Mouse (Mus musculus): Measurements from ENCODE around the gene Hoxb3.

Hoxb3 gene

GRCm38 (mm10) chr11:96351831-96352230 lies 28.7 kb downstream of the Hoxb3 start:
- peak in 1 of 2 experiments; percentile 44 for DNase-seq (ENCODE audit: low spot score in 2 of 2)

GRCm38 (mm10) chr11:96352691-96353521 lies 29.8 kb downstream of the Hoxb3 start:
- DNase-seq (ENCODE audit: low spot score in 2 of 2), result peak in 1 of 2 experiments; percentile 38

DNA sequence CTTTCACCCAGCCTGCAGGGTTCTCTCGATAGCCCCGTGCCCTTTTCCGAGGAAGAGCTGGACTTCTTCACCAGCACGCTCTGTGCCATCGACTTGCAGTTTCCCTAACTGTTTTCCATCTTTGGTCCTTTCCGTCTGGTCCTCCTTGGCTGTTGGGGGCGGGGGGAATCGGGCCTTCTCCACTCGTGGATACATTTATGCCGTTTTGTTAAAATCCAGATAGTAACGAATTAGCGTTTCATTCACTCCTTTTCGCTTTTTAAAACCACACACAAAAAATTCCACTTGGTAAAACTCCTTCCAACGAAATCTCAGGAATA lies 30.4 kb downstream of the Hoxb3 start:
- no peak for DNase-seq (ENCODE audit: low spot score in 2 of 2)

GRCm38 (mm10) chr11:96353939-96354338 lies 30.8 kb downstream of the Hoxb3 start:
- no peak for DNase-seq (ENCODE audit: low spot score in 2 of 2)

DNA sequence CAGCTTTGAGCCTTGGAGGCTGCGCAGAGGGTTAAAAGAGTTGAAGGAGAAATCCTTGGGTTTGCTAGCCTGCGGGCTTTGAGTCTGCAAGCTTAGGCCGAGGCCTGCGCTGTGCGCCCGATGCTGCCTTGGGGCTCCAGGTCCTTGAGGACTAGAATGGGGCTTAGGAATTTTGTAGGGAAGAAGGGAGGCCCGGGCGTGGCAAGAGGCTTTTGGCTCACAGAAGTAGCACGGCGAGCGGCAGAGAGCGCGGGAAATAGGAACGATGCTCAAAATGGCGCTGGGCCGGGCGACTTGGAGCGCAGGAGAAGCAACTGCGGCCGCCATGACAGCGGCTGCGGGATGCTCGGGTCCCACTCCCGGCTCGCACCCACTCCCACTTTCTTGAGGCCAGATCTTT lies 31.2 kb downstream of the Hoxb3 start:
- DNase-seq (ENCODE audit: low spot score in 2 of 2), result peak in 1 of 2 experiments; percentile 38

GRCm38 (mm10) chr11:96354801-96355311 lies 31.7 kb downstream of the Hoxb3 start:
- DNase-seq (ENCODE audit: low spot score in 2 of 2), result no peak

DNA sequence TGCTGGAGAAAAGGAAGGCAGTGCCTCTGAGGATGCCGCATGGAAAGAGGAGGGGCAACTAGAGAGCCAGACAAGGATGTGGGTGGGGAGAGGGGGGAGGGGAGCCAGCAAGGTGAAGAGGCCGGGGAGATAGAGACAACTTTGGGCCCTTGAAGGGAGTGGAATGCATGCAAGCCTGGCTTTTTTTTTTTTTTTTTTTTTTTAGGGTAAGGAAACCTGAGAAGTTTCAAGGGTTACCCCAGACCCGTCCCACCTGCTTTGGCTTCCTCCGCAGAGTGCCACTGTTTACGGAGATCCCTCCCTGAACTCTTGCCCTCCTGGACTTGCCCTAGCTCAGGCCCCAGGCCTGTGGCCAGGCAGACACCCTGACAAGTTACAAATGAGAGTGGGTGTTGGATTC lies 40.7 kb downstream of the Hoxb3 start:
- DNase-seq (ENCODE audit: low spot score in 2 of 2), result no peak

DNA sequence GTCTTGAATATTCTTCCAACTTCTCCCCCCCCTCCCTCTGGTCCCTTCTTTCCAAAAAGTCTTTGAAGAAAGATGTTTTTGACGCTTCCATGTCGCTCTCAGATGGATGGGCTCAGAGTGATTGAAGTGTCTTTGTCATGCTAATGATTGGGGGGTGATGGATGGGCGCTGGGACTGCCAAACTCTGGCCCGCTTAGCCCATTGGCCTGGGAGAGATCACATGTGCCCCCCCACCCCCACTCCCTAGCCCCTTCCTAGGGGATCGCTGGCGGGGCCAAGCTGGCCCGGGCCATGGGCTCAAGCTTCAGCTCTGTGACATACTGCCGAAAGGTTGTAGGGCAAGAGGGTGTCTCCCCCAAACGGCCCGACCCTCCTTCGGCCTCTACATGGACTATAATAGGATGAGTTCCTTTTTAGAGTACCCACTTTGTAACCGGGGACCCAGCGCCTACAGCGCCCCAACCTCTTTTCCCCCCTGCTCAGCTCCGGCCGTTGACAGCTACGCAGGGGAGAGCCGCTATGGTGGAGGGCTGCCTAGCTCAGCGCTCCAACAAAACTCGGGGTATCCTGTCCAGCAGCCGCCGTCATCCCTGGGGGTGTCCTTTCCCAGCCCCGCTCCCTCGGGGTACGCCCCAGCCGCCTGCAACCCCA lies 42.4 kb downstream of the Hoxb3 start, which contains the start of gene Hoxb1:
TSS of gene Hoxb1 (plus strand) at position 312 of the 651 bp plus-strand sequence.
- no peak for DNase-seq (ENCODE audit: low spot score in 2 of 2)

DNA sequence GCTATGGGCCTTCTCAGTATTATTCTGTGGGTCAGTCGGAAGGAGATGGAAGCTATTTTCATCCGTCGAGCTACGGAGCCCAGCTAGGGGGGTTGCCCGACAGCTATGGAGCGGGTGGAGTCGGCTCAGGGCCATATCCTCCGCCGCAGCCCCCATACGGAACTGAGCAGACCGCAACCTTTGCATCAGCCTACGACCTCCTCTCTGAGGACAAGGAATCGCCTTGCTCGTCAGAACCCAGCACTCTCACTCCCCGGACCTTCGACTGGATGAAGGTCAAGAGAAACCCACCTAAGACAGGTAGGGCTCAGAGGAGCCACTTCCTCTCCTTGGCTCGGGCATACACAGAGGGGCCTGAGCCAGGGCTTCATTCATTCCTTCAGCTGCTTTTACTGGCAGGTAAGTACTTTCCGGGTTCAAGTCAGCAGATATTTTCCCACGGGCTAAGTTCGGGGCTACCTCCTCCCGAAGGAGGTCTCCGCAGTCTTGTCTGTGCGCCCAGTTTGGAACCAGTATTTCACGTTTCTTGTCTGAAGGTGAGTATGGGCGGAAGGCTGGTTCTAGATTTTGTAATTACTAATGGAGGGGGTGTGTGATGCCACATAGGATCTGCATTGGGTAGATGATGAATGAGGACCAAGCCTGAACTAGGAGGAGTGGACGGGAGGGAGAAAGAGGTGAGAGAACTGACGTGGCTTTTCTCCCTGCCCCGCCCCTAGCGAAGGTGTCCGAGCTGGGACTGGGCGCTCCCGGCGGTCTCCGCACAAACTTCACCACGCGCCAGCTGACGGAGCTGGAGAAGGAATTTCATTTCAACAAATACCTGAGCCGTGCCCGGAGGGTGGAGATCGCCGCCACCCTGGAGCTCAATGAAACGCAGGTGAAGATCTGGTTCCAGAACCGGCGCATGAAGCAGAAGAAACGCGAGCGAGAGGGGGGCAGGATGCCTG lies 43.2 kb downstream of the Hoxb3 start:
- DNase-seq (ENCODE audit: low spot score in 2 of 2), result peak in 1 of 2 experiments; percentile 33

GRCm38 (mm10) chr11:96367141-96367540 lies 44.0 kb downstream of the Hoxb3 start:
- DNase-seq (ENCODE audit: low spot score in 2 of 2), result no peak

- no peak for DNase-seq (ENCODE audit: low spot score in 2 of 2)
Measured at GRCm38 (mm10) chr11:96368686-96369085, 45.6 kb downstream of the Hoxb3 start.

DNA sequence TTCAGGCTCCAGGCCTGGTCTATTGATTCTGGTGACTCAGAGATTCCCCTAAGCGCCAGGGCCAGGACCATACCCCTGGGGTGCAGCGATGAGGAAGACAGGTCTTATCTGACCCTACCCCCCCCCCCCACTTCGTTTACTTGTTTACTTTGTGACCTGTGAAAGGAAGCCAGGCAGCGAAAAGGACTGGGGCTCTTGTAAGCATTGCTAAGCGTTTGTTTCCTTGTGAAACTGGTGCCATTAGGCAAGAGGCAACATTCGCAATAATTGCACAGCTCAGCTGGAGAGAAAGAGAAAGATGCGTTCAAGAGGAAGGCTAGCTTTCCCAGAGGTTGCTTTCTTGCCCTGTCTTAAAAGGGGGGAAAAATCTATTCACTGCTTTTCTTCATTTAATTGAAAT lies 46.0 kb downstream of the Hoxb3 start:
- no peak for DNase-seq (ENCODE audit: low spot score in 2 of 2)

GRCm38 (mm10) chr11:96371726-96372125 lies 48.6 kb downstream of the Hoxb3 start:
- no peak for DNase-seq (ENCODE audit: low spot score in 2 of 2)

DNA sequence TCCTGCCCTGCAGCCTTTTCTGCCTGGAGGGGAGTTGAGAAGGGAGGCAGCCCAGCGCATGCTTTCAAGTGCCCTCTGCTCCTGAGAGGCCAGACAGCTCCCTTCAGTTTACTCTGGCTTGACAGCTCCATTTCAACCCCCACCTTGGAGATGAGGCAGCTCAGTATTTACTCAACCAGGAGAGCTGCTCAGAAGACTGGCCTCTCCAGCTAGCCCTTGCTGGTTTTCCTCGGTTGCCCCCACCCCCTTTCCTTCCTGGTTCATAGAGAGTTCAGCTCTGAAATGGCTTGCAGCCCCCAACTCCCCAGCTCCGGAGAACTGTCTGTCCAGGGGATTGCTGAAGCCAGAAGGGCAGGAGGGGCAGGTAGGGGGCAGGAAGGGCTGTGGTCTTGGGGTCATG lies 49.4 kb downstream of the Hoxb3 start:
- no peak for DNase-seq (ENCODE audit: low spot score in 2 of 2)

DNA sequence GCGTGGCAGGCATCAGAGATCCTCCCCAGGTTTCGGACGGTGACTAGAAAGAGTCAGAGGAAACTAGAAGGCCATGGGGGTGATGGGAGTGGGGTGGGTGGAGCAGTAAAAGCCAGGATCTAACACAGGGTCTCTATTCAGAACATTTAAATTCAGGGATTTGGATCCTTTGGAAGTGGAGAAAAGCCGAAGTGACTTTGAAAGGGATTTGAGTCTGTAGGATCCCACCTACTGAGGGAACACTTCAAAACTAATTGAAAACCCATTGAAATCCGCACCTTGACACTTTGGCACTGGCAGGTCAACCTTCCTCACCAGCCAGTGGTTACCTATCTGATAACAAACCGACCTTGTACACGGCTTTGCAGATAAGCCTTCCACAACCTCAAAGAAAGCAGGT lies 51.7 kb downstream of the Hoxb3 start:
- DNase-seq (ENCODE audit: low spot score in 2 of 2), result no peak

DNA sequence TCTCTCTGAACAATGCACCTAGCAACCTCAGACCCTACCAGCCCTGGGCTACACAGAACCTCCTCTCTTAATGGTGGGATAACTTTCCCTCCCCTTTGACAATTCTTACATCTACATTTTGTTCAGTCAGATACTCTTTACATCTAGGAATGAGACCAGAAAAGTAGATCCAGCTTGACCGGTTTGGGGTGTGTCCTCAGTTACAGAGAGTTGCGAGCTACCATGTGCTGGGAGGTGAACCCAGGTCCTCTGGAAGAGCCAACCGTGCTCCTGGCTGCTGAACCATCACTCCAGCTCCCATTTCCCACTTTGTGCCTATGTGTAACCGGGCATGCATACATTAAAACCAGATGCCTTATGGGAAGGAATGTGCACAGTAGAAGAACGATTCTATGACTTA lies 60.3 kb downstream of the Hoxb3 start:
- DNase-seq (ENCODE audit: low spot score in 2 of 2), result no peak

DNA sequence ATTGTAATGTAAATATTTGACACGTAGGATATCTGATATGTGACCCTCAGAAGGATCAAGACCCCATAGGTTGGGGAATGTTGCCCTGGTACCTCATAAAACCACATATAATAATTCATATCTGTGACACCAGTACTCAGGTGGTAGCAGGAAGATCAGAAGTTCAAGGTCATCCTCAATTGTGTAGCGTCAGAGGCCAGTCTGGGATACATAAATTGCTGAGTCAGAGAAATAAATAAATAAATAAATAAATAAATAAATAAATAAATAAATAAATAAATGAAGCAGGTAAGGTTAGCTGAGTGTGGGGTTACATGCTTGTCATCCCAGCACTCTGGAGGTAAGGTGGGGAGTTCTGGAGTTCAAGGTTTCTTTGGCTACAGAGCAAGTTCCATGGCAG lies 64.5 kb downstream of the Hoxb3 start:
- DNase-seq (ENCODE audit: low spot score in 2 of 2), result no peak

DNA sequence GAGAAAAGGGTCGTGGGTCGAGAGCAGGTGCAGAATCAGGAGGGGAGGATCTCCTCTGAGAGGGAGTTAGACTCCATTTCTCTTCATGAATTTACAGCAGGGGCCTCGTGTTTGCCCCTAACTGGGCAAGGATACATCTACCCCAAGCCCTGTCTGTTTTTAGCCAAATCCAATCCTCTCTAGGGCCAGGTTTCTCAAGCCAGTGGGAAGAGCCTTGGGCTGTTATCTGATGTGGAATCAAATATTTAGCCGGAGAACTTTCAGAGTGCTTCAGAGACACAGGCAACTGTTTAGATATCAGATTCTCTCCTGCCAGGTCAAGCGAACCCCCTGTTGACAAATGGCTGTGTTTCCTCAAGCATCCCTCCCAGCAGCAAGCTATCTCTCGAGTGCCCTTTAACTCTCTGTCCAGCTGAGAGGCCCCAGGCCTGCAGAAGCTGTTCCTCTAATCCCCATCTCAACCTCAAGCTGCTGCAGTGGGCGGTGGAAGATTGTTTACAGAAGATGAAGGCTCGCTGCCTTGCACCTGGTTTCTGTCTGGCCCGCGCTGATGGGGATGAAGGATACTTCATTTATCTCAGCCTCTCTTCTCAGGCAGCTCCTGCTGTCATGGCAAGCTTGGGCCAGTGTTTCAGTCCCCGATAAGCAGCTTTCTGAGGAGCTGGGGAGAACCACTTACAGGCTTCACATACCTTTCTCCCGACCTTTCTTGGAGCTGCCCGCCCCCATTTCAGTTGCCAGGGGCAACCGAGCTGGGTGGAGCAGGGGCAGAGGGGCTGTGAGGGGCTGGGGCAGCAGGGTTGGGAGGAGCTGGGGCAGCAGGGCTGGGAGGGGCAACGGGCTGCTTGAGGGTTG lies 73.9 kb downstream of the Hoxb3 start:
- no peak for DNase-seq (ENCODE audit: low spot score in 2 of 2)
